Comparison of ENCODE assay signal across 8 mouse cellular contexts in genomic region chr2:153139996-153140613, GRCm38 (mm10). TPM values are rescaled to one million over a fixed set of nuclear protein-coding genes. Genes with fewer than 3 reads are reported as not detected.
DNase-seq lines count a peak whose midpoint lies in the region; ATAC-seq and TF ChIP-seq lines count a peak whose summit lies in the region.
"Had no signal": no experiment of that assay in that cellular context is flagged by ENCODE, and none has a peak within 500 bp of the region (broad histone marks: within the 10 kb centered on the region; RNA-seq: fewer than 3 reads in every experiment).

No protein-coding gene starts in this region.

- no peak overlapping the region for H3K9ac ChIP-seq in lung, embryonic 14.5 days
- H3K9ac ChIP-seq: neural tube, embryonic 12.5 days had no signal

- 20% methylated on average over 9 of the region's 9 CpGs for WGBS in lung, embryonic 14.5 days

- H3K9me3 ChIP-seq in lung, embryonic 14.5 days (ENCODE audit: low read depth, low read length): no peaks in the 10 kb centered on the region
- H3K9me3 ChIP-seq: neural tube, embryonic 12.5 days had no signal

- intact Hi-C loops in left cerebral cortex, postnatal 25 days (cut with DNase I): loop anchor here (5.0 to 10.0 kb wide), 2 partner anchors 58 to 445 kb away; no protein-coding TSS in a partner anchor

- H3K36me3 ChIP-seq in lung, embryonic 14.5 days (ENCODE audit: insufficient read depth): no peaks in the 10 kb centered on the region
- H3K36me3 ChIP-seq: neural tube, embryonic 12.5 days had no signal

- H3K4me2 ChIP-seq in lung, embryonic 14.5 days: no peak overlapping the region
- H3K4me2 ChIP-seq: neural tube, embryonic 12.5 days had no signal

- peak; percentile 44 for ATAC-seq in lung, embryonic 14.5 days (ENCODE audit: insufficient read depth)

- no peak for TF ChIP-seq CTCF in embryonic fibroblast, embryonic 13.5 days (IDR thresholded peaks at IDR 0.05; ENCODE audit: borderline replicate concordance, insufficient read depth, low read length)
- no peak for TF ChIP-seq CTCF in lung, embryonic 14.5 days (IDR thresholded peaks at IDR 0.05; ENCODE audit: low read depth)

- H3K27me3 ChIP-seq in lung, embryonic 14.5 days (ENCODE audit: insufficient read depth, low read length): no peaks in the 10 kb centered on the region
- H3K27me3 ChIP-seq: neural tube, embryonic 12.5 days had no signal

- peak overlapping the region; percentile 7; the same call in 1 of the 2 replicates for H3K27ac ChIP-seq in embryonic fibroblast, embryonic 13.5 days (ENCODE audit: insufficient read depth, low read length)
- H3K27ac ChIP-seq in lung, embryonic 14.5 days (ENCODE audit: low read depth): no peak overlapping the region
- H3K27ac ChIP-seq: neural tube, embryonic 12.5 days had no signal

- no peak for TF ChIP-seq POLR2A in embryonic fibroblast, embryonic 13.5 days (IDR thresholded peaks at IDR 0.05; ENCODE audit: low read depth, low read length)

- no peak overlapping the region for H3K4me3 ChIP-seq in embryonic fibroblast, embryonic 13.5 days (ENCODE audit: insufficient read depth, low read length)
- no peak overlapping the region for H3K4me3 ChIP-seq in lung, embryonic 14.5 days (ENCODE audit: low read depth, low read length)
- H3K4me3 ChIP-seq: neural tube, embryonic 12.5 days had no signal

- peaks cover 2% of the 10 kb centered on the region; the same call in 1 of the 2 replicates for H3K4me1 ChIP-seq in embryonic fibroblast, embryonic 13.5 days (ENCODE audit: control insufficient read depth, insufficient read depth, low read length)
- H3K4me1 ChIP-seq in lung, embryonic 14.5 days (ENCODE audit: insufficient read depth): no peaks in the 10 kb centered on the region
- H3K4me1 ChIP-seq: neural tube, embryonic 12.5 days had no signal

- DNase-seq in left cerebral cortex, postnatal 25 days (ENCODE audit: low spot score in 2 of 2): peak; percentile 23 to 27
- DNase-seq in left cerebral cortex, adult 8-10 months (ENCODE audit: low spot score in 2 of 2): no peak
- DNase-seq in adrenal gland, postnatal 14 days: peak; percentile 17
- peak; percentile 54 for DNase-seq in lung, embryonic 14.5 days
- DNase-seq in frontal cortex, postnatal 25 days (ENCODE audit: low spot score in 2 of 2): no peak
- no peak for DNase-seq in urinary bladder, adult 2 months (ENCODE audit: low spot score)

RNA-seq across cellular contexts. Expression of gene Tm9sf4, which starts 21.0 kb away (rescaled TPM):
- 100 to 1,000 TPM; 116 TPM for total RNA-seq in left cerebral cortex, postnatal 25 days (2021)
- 100 to 1,000 TPM; 106 to 122 (median 113) TPM for total RNA-seq in left cerebral cortex, adult 8-10 months (2022)
- total RNA-seq in adrenal gland, postnatal 14 days (2021): 96.0 and 104 TPM in 2 replicates
- polyA plus RNA-seq in embryonic fibroblast, embryonic 13.5 days (2011; ENCODE audit: insufficient read length, low read depth, missing spikeins): 114 and 120 TPM in 2 replicates
- polyA plus RNA-seq in lung, embryonic 14.5 days (2014; fragmentation: Nextera tagmentation; extraction: Ambion mirVana): 90.2 and 90.9 TPM in 2 replicates
- polyA plus RNA-seq in urinary bladder, adult 2 months (2012; rRNA removed): 32.9 and 40.1 TPM in 2 replicates

RNA-seq across cellular contexts. Expression of gene Hck, which starts 31.8 kb away (rescaled TPM):
- 1 to 10 TPM; 2.1 to 2.5 TPM for total RNA-seq in left cerebral cortex, postnatal 25 days (2021)
- total RNA-seq in left cerebral cortex, adult 8-10 months (2022): 1 to 10 TPM; 1.7 to 4.2 (median 2.7) TPM
- 2.0 and 2.9 TPM in 2 replicates for total RNA-seq in adrenal gland, postnatal 14 days (2021)
- 0.90 and 4.2 TPM in 2 replicates for polyA plus RNA-seq in embryonic fibroblast, embryonic 13.5 days (2011; ENCODE audit: insufficient read length, low read depth, missing spikeins)
- polyA plus RNA-seq in lung, embryonic 14.5 days (2014; fragmentation: Nextera tagmentation; extraction: Ambion mirVana): 2.6 and 3.7 TPM in 2 replicates
- polyA plus RNA-seq in urinary bladder, adult 2 months (2012; rRNA removed): 4.0 and 4.3 TPM in 2 replicates

Comparison
In these comparisons a context has a peak if more than half of its experiments do, and no peak if none do; other contexts are left out.
1. DNase-seq: peak in left cerebral cortex, postnatal 25 days (2 of 2), adrenal gland, postnatal 14 days (single experiment) and lung, embryonic 14.5 days (single experiment); none in left cerebral cortex, adult 8-10 months (0 of 2), frontal cortex, postnatal 25 days (0 of 2) and urinary bladder, adult 2 months (single experiment).